Mouse (Mus musculus): Measurements from ENCODE around the gene Arap2.

Arap2 gene

DNA sequence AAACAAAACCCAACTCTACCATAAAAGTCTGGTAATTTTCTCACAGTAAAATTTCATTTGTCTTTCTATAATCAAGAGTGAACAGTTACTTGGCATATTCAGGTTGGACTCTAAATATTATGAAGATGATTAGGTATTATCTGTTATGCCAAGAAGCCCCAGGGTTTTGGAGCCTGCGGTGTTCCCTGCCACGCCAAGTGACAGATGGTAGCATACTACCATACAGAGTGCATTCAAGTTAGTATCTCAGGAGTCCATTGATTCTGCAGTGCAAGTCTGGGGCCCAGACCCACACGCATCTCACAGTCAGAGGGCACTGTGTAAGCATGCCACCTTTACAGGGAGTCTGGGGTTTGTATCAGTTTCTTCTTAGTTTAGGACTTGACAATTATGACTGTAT is 129.6 kb downstream of the Arap2 start:
- in situ Hi-C loops (cut with MboI, MseI), result no loop called here

GRCm38 (mm10) chr5:62628901-62629300 is 137.1 kb downstream of the Arap2 start:
- in situ Hi-C loops (cut with MboI, MseI), result no loop called here

DNA sequence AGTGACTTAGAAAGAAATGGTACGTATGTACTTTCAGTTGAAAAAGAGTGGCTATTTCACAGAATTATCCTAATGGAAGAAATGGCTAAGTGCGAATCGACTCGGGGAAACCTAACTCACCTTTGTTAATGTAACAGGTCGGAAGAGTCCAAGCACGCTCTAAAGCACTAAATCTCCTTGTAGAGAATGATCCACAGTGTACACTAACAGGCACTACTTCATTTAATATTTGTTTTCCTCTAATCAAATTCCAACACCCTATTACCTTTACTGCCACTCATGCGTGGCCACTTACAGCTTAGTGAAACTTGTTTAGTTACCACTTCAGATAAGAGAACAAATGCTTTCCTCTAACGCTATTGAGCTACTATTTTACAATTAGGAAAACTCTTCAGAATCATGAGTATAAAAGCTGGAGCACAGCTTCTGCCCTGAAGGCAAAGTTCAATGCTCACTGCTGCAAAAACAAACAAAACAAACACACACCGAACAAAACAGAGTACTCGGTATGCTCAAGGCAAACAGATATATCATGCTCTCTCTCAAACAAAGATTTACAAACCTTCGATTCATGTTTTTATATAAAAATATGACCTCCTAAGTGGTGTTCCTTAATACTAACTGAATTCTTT is 143.0 kb downstream of the Arap2 start:
- in situ Hi-C loops (cut with MboI, MseI), result no loop called here

- in situ Hi-C loops (cut with MboI, MseI), result loop anchor here (10.0 kb wide), 1 partner anchor 523 kb away; no protein-coding TSS in a partner anchor
Measured at GRCm38 (mm10) chr5:62618286-62618685, 147.7 kb downstream of the Arap2 start.

DNA sequence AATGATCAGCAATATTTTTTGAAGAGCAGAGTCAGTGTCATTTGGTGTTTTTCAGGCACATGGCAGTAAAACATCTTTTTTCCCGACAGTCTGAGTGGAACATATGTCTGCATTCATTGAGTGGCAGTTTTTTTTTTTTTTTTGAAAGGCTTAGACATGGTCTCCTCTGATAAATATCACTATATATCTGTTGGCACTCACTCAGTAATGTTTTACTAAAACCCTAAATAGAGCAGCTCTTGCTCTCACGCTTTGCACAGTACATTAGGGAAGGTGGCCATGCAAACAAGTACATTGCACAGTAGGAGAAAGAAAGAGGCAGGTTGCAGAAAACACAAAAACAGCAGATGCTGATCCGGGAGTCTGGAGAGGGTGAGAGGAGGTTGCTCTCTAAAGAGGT is 154.0 kb downstream of the Arap2 start:
- in situ Hi-C loops (cut with MboI, MseI), result loop anchor here (10.0 kb wide), 1 partner anchor 517 kb away; no protein-coding TSS in a partner anchor

GRCm38 (mm10) chr5:62587348-62587747 is 178.6 kb downstream of the Arap2 start:
- in situ Hi-C loops (cut with MboI, MseI), result no loop called here

- in situ Hi-C loops (cut with MboI, MseI), result no loop called here
Measured at GRCm38 (mm10) chr5:62582643-62583042, 183.3 kb downstream of the Arap2 start.

GRCm38 (mm10) chr5:62581699-62582098 is 184.3 kb downstream of the Arap2 start:
- in situ Hi-C loops (cut with MboI, MseI), result no loop called here

DNA sequence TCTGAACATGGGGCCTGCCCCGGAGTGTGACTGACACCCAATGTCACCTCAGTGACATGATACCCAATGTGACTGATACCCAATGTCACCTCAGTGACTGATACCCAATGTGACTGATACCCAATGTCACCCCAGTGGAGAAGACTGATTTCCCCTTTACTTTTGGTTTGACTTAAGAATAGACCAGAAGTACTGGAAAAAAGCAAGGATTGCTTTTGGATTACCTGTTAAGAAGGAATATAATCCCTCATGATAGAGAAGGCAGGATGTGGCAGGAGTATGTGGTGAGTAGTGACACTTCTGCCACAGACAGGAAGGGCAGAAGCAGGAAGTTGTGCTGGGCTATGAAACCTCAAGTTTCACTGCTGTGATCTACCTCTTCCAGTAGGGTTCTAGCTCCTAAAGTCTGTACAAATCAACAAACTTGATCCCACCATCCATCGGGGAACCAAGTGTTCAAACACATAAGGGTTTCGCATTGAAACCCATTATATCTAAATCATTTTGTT is 191.6 kb downstream of the Arap2 start:
- in situ Hi-C loops (cut with MboI, MseI), result no loop called here
